Mouse (Mus musculus) c-Kit-positive CD71-positive TER-119-negative erythroid progenitor cells, embryonic 14.5 days (primary cell): Measurements from ENCODE around the gene Cuedc2.
A peak's percentile ranks its signal among the peaks of the same experiment; 100 is the strongest.

Experiments used
- DNase-seq: peaks from one replicate; pipeline ENCODE4 v3.0.0-alpha.2; 2013; ENCODE audit warnings: low read depth

Gene Cuedc2

DNA sequence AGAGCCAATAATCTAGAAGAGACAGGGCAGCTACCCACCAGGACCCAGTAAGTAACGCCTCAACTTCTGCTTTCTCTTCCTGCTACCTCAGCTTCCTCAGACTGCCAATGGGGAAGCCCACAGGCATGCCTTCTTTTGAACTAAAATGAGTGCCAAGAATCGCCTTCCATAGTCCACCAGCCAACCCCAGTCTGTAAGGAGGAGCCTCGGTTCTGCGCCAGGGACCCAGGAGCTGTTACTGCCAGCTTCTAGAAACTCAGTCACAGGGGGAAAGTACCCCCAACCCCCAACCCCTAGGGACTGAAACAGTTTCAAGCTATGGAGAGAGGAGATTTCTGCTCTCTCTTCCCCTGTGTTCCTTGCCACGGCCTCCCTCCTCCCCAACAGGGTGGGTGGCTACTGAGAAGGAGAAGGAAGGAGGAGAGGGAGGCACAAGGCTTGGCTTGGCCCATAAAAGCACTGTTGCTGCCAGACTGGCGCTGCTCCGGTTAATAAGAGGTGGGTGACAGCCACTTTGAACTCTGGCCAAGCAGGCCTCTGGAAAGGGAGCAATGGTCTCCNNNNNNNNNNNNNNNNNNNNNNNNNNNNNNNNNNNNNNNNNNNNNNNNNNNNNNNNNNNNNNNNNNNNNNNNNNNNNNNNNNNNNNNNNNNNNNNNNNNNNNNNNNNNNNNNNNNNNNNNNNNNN, 927 bp upstream of the Cuedc2 start:
- no peak for DNase-seq

DNA sequence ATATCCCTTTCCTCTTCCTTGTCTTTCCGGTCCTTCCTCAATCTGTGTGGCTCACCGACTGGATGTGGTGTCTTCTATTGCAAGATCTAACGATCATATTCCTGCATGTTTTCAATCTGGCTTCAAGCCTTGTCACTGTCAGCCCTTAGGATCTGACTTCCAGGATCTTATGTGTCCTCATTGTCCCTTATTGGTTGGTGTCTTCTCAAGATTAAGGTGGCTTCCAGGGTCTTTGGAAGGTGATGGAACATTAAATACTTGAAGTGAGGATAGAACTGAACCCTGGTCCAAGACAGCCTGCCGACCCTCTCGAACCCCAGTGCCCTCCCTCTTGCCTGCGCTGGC, 412 bp upstream of the Cuedc2 start:
- no peak for DNase-seq

DNA sequence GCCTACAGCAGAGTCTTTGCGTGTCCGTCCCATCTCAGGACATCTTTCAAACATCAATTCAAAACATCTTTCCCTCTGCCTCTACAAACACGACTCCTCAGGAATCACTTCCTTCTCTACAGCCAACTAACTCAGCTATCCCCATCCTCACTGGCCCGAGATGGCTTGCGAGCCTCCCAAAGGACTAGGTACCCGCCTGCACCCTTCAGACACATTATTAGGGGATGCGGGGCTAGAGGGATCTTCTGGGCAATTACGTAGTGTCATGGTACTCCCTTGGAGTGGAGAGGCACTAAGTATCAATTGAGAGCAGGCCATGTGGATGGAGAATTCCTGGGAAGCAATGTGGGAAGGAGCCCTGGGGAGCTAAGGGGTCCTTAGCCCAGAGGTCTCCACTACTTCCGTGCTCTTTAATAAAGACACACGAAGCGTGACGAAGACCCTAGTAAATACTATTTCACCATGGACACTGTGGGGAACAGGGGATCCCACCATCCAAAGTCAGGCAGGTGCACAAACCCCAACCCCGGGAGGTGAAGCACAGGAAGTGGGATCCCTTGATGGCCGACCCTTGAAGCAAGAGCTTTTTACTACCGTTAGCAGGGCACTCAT, 677 bp downstream of the Cuedc2 start:
- DNase-seq = no peak

DNA sequence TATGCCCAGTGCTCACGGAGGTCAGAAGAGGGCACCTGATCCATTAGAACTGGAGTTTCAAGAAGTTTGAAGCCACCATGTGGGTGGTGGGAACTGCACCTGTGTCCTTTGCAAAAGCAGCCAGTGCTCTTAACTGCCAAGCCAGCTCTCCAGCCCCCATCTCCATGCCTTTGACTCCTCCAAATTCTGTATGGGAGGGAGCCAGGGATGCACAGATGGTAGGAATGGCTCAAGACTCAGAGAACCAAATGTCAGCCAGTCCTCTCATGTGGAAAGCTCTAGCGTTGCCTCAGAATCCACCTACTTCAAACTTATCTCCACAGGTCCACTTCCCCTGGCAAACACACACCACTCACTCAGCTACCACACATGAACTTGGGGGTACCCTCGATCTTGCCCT, 4.6 kb downstream of the Cuedc2 start:
- DNase-seq = no peak

DNA sequence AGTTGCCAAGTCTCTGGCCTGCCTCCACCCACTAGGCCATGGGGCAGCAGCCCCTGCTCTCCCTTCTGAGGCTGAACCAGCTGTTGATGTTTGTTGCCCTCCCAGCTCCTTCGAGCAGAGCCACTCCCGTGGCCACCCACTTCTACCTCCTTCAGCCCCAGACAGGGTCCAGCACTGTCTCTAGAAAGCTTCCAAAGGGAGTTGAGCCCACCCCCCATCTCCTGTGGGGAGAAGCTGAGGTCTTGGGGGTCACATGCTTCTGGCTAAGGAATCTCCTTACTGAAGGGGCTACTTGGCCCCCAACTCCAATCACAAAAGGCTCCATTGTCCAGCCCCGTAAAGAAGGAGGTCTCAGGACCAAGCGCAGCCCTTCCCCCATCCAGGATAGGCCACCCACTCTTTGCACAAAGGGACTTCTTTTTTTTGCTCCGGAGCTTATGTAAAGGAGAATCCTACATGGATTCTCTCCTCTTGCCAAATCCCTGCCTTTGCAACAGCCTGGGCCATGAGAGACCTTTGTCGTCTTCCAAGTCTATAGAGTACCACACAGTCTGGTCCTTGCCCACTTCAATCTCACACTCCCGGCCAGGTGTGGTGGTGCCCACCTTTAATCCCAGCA, 5.7 kb downstream of the Cuedc2 start:
- DNase-seq = no peak

DNA sequence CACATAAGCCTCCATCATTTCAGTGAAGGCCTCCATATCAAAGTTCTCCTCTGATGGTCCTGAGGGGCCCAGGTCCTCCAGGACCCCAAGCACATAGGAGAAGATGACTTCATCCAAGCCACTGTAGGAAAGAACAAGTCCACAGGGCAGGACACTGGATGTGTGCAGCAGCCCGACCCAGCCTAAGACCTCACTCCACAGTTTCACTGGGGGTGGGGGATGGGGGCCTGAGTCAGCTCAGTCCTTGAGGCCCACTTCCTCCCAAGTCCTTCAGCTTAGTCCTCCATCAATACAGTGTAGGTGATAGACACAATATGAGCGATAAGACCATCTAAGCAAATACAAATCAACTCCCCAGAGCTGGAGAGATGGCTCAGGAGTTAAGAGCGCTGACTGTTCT, 6.6 kb downstream of the Cuedc2 start:
- DNase-seq = no peak

DNA sequence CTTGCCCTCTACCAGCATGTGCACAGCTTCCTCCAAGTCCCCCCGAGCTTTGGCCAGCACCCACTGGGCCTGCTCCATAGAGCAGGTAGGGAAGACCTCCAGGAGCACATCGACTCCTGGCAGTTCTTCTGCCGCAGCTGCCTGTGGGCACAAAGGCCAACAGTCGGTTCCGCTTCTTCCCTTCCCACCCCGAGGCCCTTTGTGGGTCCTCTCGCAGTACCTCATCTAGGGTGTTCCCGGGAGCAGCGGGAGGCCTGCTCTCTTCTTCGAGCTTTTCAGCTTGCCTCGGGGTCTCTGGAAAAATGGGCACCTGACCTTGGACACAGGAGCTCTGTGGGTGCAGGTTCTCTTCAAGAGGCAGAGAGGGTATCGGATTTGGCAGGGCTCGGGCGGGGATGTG, 7.2 kb downstream of the Cuedc2 start:
- DNase-seq = no peak

DNA sequence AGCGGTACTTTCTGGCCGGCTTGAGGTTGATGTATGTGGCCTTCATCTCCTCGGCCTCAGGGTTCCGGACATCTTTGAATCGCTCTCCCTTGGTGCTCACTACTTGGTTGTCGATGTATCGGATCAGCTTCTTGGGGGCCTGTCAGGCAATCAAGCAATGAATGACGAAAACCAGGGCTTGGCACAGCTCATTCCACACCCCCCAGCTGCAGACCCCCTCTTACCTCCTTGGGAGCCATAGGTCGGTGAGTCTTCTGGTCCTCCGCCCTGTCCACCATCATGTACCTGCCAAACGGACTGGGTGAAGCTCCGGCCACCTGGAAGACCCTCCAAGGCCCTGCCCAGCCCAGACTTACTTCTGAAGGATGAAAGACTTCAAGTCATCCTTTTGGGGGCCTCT, 7.8 kb downstream of the Cuedc2 start:
- no peak for DNase-seq

DNA sequence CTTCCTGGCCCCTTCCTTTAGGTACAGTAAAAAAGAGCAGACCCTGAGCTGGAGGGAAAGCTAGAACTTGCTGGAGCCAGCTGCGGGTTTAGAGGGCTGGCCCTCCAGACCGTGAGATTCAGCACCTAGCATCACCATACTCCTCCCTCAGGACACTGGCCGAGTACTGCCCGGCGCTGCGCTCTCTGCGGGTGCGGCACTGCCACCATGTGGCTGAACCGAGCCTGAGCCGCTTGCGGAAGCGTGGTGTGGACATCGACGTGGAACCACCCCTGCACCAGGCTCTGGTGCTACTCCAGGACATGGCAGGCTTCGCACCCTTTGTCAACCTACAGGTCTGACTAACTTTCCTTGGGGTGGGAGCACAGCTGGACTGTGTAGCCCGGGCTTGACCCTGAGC, 8.6 kb downstream of the Cuedc2 start:
- peak; percentile 58 for DNase-seq

DNA sequence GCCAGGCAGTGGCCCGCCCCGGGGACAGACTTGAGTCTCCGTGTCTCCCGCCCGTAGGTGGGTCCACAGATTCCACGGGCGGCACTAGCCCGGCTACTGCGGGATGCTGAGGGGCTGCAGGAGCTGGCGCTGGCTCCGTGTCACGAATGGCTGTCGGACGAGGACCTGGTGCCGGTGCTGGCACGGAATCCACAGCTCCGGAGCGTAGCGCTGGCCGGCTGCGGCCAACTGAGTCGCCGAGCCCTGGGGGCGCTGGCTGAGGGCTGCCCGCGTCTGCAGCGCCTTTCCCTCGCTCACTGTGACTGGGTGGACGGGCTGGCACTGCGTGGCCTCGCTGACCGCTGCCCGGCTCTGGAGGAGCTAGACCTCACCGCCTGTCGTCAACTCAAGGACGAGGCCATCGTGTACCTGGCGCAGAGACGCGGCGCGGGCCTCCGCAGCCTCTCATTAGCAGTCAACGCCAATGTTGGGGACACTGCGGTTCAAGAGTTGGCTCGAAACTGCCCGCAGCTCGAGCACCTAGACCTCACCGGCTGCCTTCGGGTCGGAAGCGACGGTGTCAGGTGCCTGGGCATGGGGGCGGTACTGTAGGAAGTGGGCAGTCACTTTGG, 9.4 kb downstream of the Cuedc2 start:
- DNase-seq = no peak

DNA sequence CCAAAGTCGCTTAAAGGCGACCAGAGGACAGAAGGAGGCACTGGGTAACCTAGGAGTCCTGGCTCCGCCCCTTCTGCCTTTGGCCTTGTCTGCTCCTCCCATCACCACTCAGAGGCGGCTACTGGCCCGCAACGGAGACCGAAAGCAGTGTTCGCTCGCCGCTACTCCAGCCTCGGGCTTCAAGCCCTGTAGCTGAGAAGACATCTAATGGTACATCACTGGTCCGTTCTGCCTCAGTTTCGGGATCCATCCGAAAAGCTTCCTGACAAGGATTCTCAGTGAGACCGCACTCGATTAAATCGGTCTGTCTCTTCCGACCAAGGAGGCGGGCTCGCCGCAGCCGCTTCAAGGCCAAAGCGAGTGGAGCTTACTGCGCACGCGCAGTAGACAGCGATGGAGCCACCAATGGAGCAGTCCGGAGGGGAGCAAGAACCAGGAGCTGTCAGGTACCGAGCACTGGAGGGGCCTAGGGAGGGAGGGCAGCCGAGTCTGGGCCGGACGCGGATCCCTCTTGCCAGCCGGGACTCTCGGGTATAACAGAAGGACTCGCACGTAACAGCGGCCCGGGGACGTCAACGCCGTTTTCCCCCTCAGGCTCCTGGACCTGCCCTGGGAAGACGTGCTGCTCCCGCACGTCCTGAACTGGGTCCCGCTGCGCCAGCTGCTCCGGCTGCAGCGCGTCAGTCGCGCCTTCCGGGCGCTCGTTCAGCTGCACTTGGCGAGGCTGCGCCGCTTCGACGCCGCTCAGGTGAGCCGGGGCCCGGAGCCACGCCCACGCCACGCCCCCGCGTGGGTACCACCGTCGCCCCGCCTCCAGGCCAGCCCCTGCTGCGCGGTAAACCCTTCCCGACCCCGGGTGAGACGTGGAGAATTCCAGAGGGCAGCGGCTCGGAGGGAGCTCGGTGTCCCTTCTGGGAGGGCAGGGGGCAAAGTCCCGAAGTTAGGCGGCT, 10.1 kb downstream of the Cuedc2 start, which contains the start of gene Fbxl15:
Gene Fbxl15, plus strand, starts transcription at position 104 of the 950 bp plus-strand sequence.
- DNase-seq = peak; percentile 94

DNA sequence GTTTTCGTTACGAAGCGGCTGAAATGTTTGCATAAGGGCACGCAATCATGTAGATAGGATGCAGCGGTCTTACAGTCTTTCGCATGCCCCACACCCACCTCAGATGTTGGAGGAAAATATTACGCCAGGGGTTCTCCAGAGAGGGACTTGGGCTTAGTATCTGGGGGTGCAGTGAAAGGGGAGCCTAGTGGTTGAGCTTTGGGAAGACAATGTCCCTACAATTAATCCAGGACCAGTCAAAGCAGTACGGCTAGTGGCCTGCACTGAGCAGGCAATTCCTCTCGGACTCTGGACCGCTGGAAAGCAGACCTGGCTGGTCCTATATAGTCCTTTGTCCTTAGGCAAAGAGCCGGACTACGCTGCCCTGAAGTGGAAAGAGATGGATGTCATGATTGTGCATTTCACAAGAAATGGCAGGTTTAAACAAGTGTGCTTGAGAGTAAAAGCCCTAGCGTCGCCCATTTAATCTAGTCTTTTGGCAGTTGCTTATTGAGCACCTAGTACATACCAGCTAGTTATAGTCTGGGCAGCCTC, 10.9 kb downstream of the Cuedc2 start:
- no peak for DNase-seq

DNA sequence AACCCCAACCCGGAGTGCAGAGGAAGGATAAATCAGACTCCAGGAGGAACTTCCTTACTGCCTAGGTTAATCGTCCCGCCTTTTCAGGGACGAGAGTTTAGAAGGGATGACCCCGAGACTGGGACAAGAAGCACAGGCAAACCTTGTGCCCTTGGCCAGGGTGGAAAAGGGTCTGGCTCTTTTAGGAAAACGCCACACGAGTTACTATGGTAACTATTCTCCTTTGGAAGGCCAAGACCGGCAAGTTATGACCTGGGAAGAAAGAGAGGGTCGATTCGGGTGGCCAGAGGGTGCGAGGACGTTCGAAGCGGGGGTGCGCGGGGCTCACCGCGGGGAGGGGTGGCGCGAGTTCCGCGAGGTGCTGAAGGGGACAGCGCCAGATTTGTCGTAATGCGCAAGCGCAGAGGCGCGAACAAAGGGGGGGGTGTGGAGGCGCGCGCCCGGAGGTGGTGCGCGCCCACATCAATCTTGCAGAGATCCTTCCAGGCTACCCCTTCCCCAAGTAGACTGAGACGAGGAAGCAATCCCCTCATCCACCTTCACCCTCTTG, 11.7 kb downstream of the Cuedc2 start, which contains the start of gene Psd:
Gene Psd, minus strand, starts transcription at position 401 of the 550 bp plus-strand sequence.
- no peak for DNase-seq

DNA sequence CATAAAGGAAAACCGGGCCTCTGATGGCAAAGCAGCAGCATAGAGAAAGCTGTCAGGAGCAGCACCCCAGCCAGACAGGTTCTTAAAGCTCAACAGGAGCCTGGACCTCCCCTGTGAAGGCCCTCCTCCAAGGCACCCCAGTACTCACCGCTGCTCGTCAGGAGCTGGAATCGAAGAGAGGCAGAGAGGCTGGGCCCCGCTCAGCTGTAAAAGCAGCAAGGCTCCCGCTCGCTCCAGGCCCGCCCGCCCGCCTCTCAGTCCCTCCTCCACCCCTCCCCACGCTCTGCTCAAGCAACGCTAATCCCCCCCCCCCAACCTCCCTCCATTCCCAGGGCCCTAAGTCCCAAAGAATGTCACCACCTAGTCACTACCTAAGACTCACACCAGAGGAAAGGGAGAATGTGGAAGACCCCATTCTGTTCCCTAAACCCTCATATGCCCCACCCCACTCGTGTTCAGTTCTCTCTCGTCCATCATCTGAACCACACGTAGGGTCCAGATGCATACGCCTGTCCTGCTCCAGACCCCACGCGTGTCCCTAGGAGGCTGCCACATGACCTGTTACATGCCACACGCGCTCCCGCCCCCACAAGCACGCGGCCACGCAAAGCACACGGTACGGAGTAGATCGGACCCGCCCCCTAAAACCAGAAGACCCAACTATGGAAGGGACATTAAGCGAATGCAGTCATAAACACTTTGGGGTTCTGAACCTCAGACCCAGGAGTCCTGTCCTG, 12.3 kb downstream of the Cuedc2 start:
- no peak for DNase-seq

DNA sequence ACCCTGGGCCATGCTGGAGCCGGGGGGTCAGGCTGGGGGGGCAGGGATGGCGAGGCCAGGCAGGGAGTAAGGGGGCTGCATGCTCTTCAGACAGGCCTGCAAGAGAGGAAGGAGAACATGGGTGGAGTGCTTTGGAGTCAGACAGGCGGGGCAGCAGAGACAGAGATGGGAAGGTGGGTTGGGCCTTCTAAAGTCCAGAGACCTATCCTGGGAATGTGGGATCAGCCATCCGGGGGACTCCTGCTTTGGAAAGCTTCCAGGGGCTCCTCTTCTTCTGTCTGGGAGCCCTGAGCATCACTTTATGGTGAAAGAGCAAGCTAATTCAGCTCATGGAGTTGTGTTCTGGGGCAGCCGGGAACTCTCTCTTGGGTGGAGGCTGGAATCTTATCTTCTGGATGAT, 13.6 kb downstream of the Cuedc2 start:
- no peak for DNase-seq

DNA sequence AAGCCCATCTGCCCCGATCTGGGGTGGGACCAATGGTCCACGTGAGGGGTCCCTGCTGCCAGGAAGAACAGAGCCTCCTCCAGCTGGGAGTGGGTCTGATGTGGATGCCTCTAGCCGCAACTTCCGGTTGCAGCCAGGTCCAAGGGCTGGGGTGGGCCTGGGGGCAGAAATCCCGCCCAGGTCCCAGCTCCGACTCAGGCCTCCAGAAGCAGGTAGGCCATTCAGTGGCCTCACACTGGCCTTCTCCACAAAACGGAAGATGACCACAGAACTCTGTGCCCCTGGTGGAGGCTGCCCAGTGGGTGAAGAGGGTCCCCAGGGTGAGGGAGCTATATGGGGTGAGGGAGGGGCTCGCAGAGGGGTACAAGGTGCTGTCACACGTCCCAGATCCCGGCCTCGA, 14.1 kb downstream of the Cuedc2 start:
- no peak for DNase-seq

DNA sequence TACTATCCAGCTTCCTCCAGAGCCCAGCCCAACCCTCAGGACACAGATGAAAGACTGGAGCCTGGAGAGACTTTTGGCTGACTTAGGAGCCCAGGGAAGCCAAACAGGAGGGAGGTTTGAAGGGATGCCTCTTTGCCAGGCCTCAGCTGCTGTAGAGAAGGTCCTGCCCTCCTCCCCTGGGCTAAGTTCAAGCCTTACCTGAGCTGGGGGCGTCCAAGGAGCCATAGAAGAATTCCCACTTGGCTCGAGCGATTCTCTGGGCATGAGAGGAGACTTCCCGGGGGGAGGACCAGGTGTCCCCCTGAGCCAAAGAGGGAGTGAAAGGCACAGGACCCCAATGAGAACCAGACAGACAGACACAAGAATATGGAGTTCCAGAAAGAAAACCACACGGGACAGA, 14.8 kb downstream of the Cuedc2 start:
- no peak for DNase-seq

DNA sequence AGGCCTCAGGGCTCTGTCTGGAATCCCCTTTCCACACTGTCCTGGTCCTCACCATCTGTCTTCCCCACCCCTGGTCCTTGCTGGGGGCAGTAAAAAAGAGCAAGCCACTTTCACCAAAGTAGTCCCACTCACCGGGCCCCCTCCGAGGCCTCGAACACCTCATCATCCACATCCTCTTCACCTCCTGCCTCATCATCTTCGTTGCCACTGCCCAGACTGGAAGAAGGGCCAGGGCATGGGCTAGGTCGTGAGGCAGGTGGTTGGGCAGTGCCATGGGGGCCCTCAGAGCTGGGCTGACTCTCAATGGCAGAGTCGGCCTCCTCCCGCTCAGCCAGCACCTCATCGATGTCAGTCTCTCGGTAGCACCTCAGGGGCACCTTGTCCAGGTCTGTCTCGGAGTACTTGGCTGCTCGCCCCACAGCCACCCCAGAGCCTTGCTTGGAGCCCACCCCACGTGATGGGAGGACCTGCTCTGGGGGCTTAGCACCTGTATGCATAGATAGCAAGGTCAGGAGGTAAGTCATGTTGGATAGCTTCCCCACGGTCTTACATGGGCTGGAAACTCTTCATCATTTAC, 15.4 kb downstream of the Cuedc2 start:
- no peak for DNase-seq

DNA sequence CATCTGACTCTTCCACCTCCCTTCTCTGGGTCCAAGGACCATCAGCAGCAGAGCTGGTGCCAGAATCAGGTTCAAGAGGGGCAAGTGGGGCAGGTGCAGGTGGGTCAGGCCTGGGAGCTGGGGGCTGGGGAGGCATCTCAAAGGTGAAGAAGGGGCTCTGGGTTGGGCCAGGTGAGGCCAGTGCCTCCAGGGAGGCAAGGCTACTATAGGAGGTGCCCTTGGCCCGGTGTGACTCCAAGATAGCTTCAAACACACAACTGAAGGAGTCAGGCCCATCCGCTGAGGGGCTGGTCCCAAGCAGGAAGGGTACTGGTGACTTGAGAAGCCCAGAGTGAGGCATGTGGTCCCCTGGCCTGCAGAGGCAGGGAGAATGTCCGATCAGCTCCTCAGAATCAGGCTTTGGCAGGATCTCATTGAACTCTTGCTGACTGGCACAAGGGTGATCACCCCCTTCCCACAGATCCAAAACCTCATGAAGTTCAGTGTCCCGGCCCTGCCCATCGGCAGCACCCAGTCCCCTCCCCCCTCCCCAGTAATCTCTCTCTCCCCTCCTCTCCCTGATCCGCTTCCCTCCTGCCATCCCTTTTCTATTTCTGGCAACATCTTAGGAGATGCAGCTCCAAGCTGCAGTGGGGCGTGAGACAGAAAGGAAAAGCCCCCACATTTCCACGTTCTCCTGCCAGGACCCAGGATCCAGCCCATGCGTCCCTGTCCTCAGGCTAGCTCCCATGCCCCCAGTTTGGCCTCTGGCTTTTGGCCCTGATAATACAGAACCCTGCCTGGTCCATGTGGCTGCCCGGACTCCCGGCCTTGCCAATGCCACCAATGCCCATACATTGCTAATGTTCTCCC, 16.1 kb downstream of the Cuedc2 start:
- DNase-seq = no peak
